Mouse (Mus musculus): ENCODE data around the gene B4galnt2. TPM values are rescaled to one million over a fixed set of nuclear protein-coding genes. Genes with fewer than 3 reads are reported as not detected.

B4galnt2 gene
- total RNA-seq, 1 experiment: 1.5 TPM

GRCm38 (mm10) chr11:95832129-95833005, 82.3 kb downstream of the B4galnt2 start:
- Histone ChIP-seq H3K27ac (ENCODE audit: insufficient read depth, low read depth, low read length, poor library complexity, severe bottlenecking) (no peak overlapping the region), H3K9me3 (ENCODE audit: control insufficient read depth, insufficient read depth, low read depth, low read length) (no peaks in the 10 kb centered on the region), H3K4me1 (ENCODE audit: control insufficient read depth in 2 of 2, insufficient read depth in 2 of 2, low read length in 2 of 2, poor library complexity in 1 of 2) (peaks cover 6 to 36% of the 10 kb centered on the region in 2 experiments), H3K36me3 (ENCODE audit: control insufficient read depth, insufficient read depth, low read length, poor library complexity, severe bottlenecking) (no peaks in the 10 kb centered on the region), H3K9ac (ENCODE audit: insufficient read depth, low read depth, low read length, poor library complexity, severe bottlenecking) (no peak overlapping the region), H3K4me3 (ENCODE audit: insufficient read depth in 1 of 2, low read depth in 1 of 2, low read length in 2 of 2, poor library complexity in 1 of 2, severe bottlenecking in 1 of 2) (no peak overlapping the region)
- TF ChIP-seq ZNF384 (IDR thresholded peaks at IDR 0.05; ENCODE audit: low read depth, low read length) (no peak), ZC3H11A (IDR thresholded peaks at IDR 0.05; ENCODE audit: borderline replicate concordance, low read depth, low read length) (no peak), CHD2 (IDR thresholded peaks at IDR 0.05; ENCODE audit: low read depth, low read length) (no peak)
- no peak for DNase-seq (ENCODE audit: low read depth, low spot score)
- in situ Hi-C loops (cut with MboI; ENCODE audit: low sequenced_read_pairs in 2 of 2, unreplicated experiment in 2 of 2): no loop called here

- H3K36me3 ChIP-seq (ENCODE audit: control insufficient read depth, insufficient read depth, low read length, poor library complexity, severe bottlenecking): no peaks in the 10 kb centered on the region
- H3K9me3 ChIP-seq (ENCODE audit: control insufficient read depth, insufficient read depth, low read depth, low read length): no peaks in the 10 kb centered on the region
- no peak overlapping the region for H3K27ac ChIP-seq (ENCODE audit: insufficient read depth, low read depth, low read length, poor library complexity, severe bottlenecking)
- H3K4me1 ChIP-seq (ENCODE audit: control insufficient read depth in 2 of 2, insufficient read depth in 2 of 2, low read length in 2 of 2, poor library complexity in 1 of 2): peaks cover 8 to 36% of the 10 kb centered on the region in 2 experiments
- H3K4me3 ChIP-seq (ENCODE audit: insufficient read depth in 1 of 2, low read depth in 1 of 2, low read length in 2 of 2, poor library complexity in 1 of 2, severe bottlenecking in 1 of 2): peak overlapping the region in 1 of 2 experiments; percentile 60; a peak in 1 of 4 replicates
- in situ Hi-C loops (cut with MboI; ENCODE audit: low sequenced_read_pairs in 2 of 2, unreplicated experiment in 2 of 2): no loop called here
- no peak for DNase-seq (ENCODE audit: low read depth, low spot score)
- TF ChIP-seq CHD2 (IDR thresholded peaks at IDR 0.05; ENCODE audit: low read depth, low read length): no peak
- no peak for TF ChIP-seq MAFK (IDR thresholded peaks at IDR 0.05; ENCODE audit: insufficient read depth, low read depth, low read length)
- TF ChIP-seq HCFC1 (IDR thresholded peaks at IDR 0.05; ENCODE audit: borderline replicate concordance, insufficient read depth, low read length): no peak
- TF ChIP-seq ZC3H11A (IDR thresholded peaks at IDR 0.05; ENCODE audit: borderline replicate concordance, low read depth, low read length): no peak
- no peak for TF ChIP-seq ZNF384 (IDR thresholded peaks at IDR 0.05; ENCODE audit: low read depth, low read length)
- no peak overlapping the region for H3K9ac ChIP-seq (ENCODE audit: insufficient read depth, low read depth, low read length, poor library complexity, severe bottlenecking)
Measured at GRCm38 (mm10) chr11:95831641-95832040, 83.0 kb downstream of the B4galnt2 start.

GRCm38 (mm10) chr11:95831276-95831619, 83.4 kb downstream of the B4galnt2 start:
- DNase-seq (ENCODE audit: low read depth, low spot score): no peak
- Histone ChIP-seq H3K36me3 (ENCODE audit: control insufficient read depth, insufficient read depth, low read length, poor library complexity, severe bottlenecking) (no peaks in the 10 kb centered on the region), H3K4me3 (ENCODE audit: insufficient read depth in 1 of 2, low read depth in 1 of 2, low read length in 2 of 2, poor library complexity in 1 of 2, severe bottlenecking in 1 of 2) (peak overlapping the region; percentile 33 to 60; a peak in 2 of 4 replicates), H3K27ac (ENCODE audit: insufficient read depth, low read depth, low read length, poor library complexity, severe bottlenecking) (no peak overlapping the region), H3K9me3 (ENCODE audit: control insufficient read depth, insufficient read depth, low read depth, low read length) (no peaks in the 10 kb centered on the region), H3K4me1 (ENCODE audit: control insufficient read depth in 2 of 2, insufficient read depth in 2 of 2, low read length in 2 of 2, poor library complexity in 1 of 2) (peaks cover 8 to 36% of the 10 kb centered on the region in 2 experiments), H3K9ac (ENCODE audit: insufficient read depth, low read depth, low read length, poor library complexity, severe bottlenecking) (no peak overlapping the region)
- TF ChIP-seq MAFK (IDR thresholded peaks at IDR 0.05; ENCODE audit: insufficient read depth, low read depth, low read length) (no peak), HCFC1 (IDR thresholded peaks at IDR 0.05; ENCODE audit: borderline replicate concordance, insufficient read depth, low read length) (no peak), CHD2 (IDR thresholded peaks at IDR 0.05; ENCODE audit: low read depth, low read length) (no peak), ZC3H11A (IDR thresholded peaks at IDR 0.05; ENCODE audit: borderline replicate concordance, low read depth, low read length) (no peak), ZNF384 (IDR thresholded peaks at IDR 0.05; ENCODE audit: low read depth, low read length) (no peak)
- in situ Hi-C loops (cut with MboI; ENCODE audit: low sequenced_read_pairs in 2 of 2, unreplicated experiment in 2 of 2): no loop called here

GRCm38 (mm10) chr11:95830411-95831275, 84.0 kb downstream of the B4galnt2 start:
- peaks cover 8 to 34% of the 10 kb centered on the region in 2 experiments for H3K4me1 ChIP-seq (ENCODE audit: control insufficient read depth in 2 of 2, insufficient read depth in 2 of 2, low read length in 2 of 2, poor library complexity in 1 of 2)
- in situ Hi-C loops (cut with MboI; ENCODE audit: low sequenced_read_pairs in 2 of 2, unreplicated experiment in 2 of 2): no loop called here
- no peaks in the 10 kb centered on the region for H3K36me3 ChIP-seq (ENCODE audit: control insufficient read depth, insufficient read depth, low read length, poor library complexity, severe bottlenecking)
- no peak for DNase-seq (ENCODE audit: low read depth, low spot score)
- no peaks in the 10 kb centered on the region for H3K9me3 ChIP-seq (ENCODE audit: control insufficient read depth, insufficient read depth, low read depth, low read length)
- H3K9ac ChIP-seq (ENCODE audit: insufficient read depth, low read depth, low read length, poor library complexity, severe bottlenecking): peak overlapping the region; percentile 56
- TF ChIP-seq MAFK (IDR thresholded peaks at IDR 0.05; ENCODE audit: insufficient read depth, low read depth, low read length): no peak
- peak; percentile 74 for TF ChIP-seq CHD2 (IDR thresholded peaks at IDR 0.05; ENCODE audit: low read depth, low read length)
- H3K27ac ChIP-seq (ENCODE audit: insufficient read depth, low read depth, low read length, poor library complexity, severe bottlenecking): no peak overlapping the region
- H3K4me3 ChIP-seq (ENCODE audit: insufficient read depth in 1 of 2, low read depth in 1 of 2, low read length in 2 of 2, poor library complexity in 1 of 2, severe bottlenecking in 1 of 2): peak overlapping the region; percentile 33 to 60; a peak in 3 of 4 replicates

Measured in ES-E14 (cell line).